In genomic region chr7:142588282-142588941, GRCm38 (mm10) we compare ENCODE assay signal across 14 mouse cellular contexts. TPM values are rescaled to one million over a fixed set of nuclear protein-coding genes. Genes with fewer than 3 reads are reported as not detected.
A peak's percentile ranks its signal among the peaks of the same experiment; 100 is the strongest.
DNase-seq lines count a peak whose midpoint lies in the region; ATAC-seq and TF ChIP-seq lines count a peak whose summit lies in the region.
"Had no signal": no experiment of that assay in that cellular context is flagged by ENCODE, and none has a peak within 500 bp of the region (broad histone marks: within the 10 kb centered on the region; RNA-seq: fewer than 3 reads in every experiment).

No protein-coding gene starts in this region.

- intact Hi-C loops in gastrocnemius, postnatal 14 days (cut with DNase I; ENCODE audit: low total_unique reads), result loop anchor here (10.0 kb wide), 2 partner anchors 154 to 274 kb away; partner anchors contain the start of gene Syt8
- intact Hi-C loops in gastrocnemius, adult 2 months (cut with DNase I), result no loop called here

- H3K4me1 ChIP-seq in intestine, embryonic 15.5 days (replicated peaks), result peaks cover 37% of the 10 kb centered on the region
- H3K4me1 ChIP-seq: neural tube, embryonic 15.5 days had no signal

- no peak overlapping the region for H3K4me2 ChIP-seq in intestine, embryonic 15.5 days (replicated peaks)
- H3K4me2 ChIP-seq: embryonic facial prominence, embryonic 12.5 days; neural tube, embryonic 15.5 days had no signal

- TF ChIP-seq CTCF in gastrocnemius, adult 2 months (IDR thresholded peaks at IDR 0.05), result no peak

- no peaks in the 10 kb centered on the region for H3K9me3 ChIP-seq in intestine, embryonic 15.5 days
- H3K9me3 ChIP-seq: embryonic facial prominence, embryonic 12.5 days; neural tube, embryonic 15.5 days had no signal

- H3K4me3 ChIP-seq in gastrocnemius, adult 2 months, result no peak overlapping the region
- no peak overlapping the region for H3K4me3 ChIP-seq in intestine, embryonic 15.5 days (replicated peaks)
- H3K4me3 ChIP-seq: embryonic facial prominence, embryonic 12.5 days; neural tube, embryonic 15.5 days had no signal

- no peak overlapping the region for H3K9ac ChIP-seq in intestine, embryonic 15.5 days
- H3K9ac ChIP-seq: embryonic facial prominence, embryonic 12.5 days; neural tube, embryonic 15.5 days had no signal

- no peak overlapping the region for H3K27ac ChIP-seq in gastrocnemius, adult 2 months
- no peak overlapping the region for H3K27ac ChIP-seq in intestine, embryonic 15.5 days
- H3K27ac ChIP-seq: embryonic facial prominence, embryonic 12.5 days; neural tube, embryonic 15.5 days had no signal

- WGBS in intestine, embryonic 15.5 days, result 54% methylated on average over 9 of the region's 9 CpGs

- H3K27me3 ChIP-seq in intestine, embryonic 15.5 days (replicated peaks), result no peaks in the 10 kb centered on the region
- H3K27me3 ChIP-seq: embryonic facial prominence, embryonic 12.5 days; neural tube, embryonic 15.5 days had no signal

- ATAC-seq in intestine, embryonic 15.5 days, result peak; percentile 48
- ATAC-seq: midbrain, embryonic 16.5 days had no signal

- no peaks in the 10 kb centered on the region for H3K36me3 ChIP-seq in intestine, embryonic 15.5 days
- H3K36me3 ChIP-seq: embryonic facial prominence, embryonic 12.5 days; neural tube, embryonic 15.5 days had no signal

- DNase-seq in gastrocnemius, postnatal 14 days, result peak; percentile 58
- DNase-seq in gastrocnemius, adult 2 months, result no peak
- peak; percentile 60 to 77 for DNase-seq in layer of hippocampus, adult 18-20 months (ENCODE audit: low spot score in 2 of 2)
- DNase-seq in layer of hippocampus, postnatal 25 days (ENCODE audit: extremely low spot score in 1 of 2, low spot score in 1 of 2), result no peak
- peak; percentile 29 for DNase-seq in right cerebral cortex, postnatal 14 days
- no peak for DNase-seq in urinary bladder, postnatal 4 days (ENCODE audit: low spot score in 2 of 2)
- DNase-seq in adrenal gland, adult 8-10 months, result no peak
- DNase-seq: lung, postnatal 14 days; spleen, adult 18-20 months; thymus, postnatal 14 days had no signal

RNA-seq across cellular contexts. Expression of gene Mrpl23, which starts 55.9 kb away (rescaled TPM):
- total RNA-seq in gastrocnemius, postnatal 14 days (2021), result 1 to 10 TPM; 5.0 to 5.2 TPM
- 1 to 10 TPM in 1 of 2 experiments, under 1 TPM in 1; 0.89 to 1.4 TPM for total RNA-seq in gastrocnemius, adult 2 months (2021)
- 1 to 10 TPM; 6.8 to 8.4 TPM for total RNA-seq in layer of hippocampus, adult 18-20 months (2021)
- total RNA-seq in layer of hippocampus, postnatal 25 days (2021), result 1 to 10 TPM; 5.8 to 6.7 TPM
- polyA plus RNA-seq in intestine, embryonic 15.5 days (2015; fragmentation: Nextera tagmentation; extraction: Ambion mirVana), result 44.9 and 57.4 TPM in 2 replicates
- total RNA-seq in adrenal gland, adult 8-10 months (2022), result 10 to 100 TPM in 1 of 4 experiments, 1 to 10 TPM in 3; 2.2 to 13.7 (median 4.8) TPM

Comparison
In these comparisons a context has a peak if more than half of its experiments do, and no peak if none do; other contexts are left out.
1. DNase-seq: peak in gastrocnemius, postnatal 14 days (single experiment), layer of hippocampus, adult 18-20 months (2 of 2) and right cerebral cortex, postnatal 14 days (single experiment); none in gastrocnemius, adult 2 months (single experiment), layer of hippocampus, postnatal 25 days (0 of 2), urinary bladder, postnatal 4 days (0 of 2) and adrenal gland, adult 8-10 months (single experiment).